Comparison of ENCODE assay signal across 8 mouse cellular contexts in the genomic region with DNA sequence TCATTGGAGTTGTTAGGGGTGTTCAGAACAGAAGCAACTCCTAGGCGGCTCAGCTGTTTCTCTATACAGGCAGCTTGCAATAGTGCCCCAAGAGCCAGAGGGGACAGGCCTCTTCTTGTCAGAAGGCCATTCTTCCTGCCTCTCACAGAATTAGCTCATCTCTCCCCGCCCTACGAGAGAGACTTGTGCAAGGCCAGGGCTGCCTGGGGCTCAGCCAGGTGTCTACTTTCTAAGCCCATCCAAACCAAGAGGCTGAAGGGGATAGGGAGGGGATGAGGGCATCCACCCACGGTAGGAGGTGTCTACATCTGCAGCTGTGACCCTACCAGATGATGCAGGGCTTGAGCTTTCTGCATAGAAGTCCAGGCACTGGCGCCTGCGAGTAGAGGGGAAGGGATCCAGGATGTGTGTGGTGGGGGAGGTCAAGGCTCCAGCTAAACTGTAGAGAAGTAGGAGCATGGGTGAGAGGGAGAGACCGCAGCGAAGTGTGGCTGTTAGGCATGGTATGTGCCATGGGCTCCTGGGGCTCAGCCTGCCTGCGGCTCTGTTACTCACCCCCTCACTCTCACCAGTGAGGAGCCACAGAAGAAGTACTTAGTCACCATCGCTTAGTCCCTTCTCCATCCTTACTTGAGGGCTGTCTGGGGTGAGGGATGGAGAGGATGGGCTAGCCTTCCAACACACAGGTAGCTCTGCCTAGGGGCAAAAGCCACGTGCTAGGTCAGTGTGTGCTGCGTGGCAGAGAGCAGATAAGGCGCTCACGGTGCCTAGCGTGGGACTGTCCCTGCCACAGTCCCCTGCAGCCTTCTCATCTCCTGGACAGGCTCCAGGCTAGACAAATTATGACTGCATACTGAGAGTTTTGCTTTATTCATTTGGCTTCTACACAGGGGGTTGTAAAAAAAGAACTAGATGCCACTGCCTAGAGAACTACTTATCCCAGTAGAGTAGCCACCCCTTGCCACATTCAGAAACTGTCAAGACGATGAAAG.
DNase-seq lines count a peak whose midpoint lies in the region; ATAC-seq and TF ChIP-seq lines count a peak whose summit lies in the region.

No protein-coding gene starts in this region.

- H3K9ac ChIP-seq in ES-E14 (ENCODE audit: insufficient read depth, low read depth, low read length, poor library complexity, severe bottlenecking), result peak overlapping the region; percentile 10; the same call in 1 of the 2 replicates
- H3K9ac ChIP-seq in embryonic facial prominence, embryonic 11.5 days (replicated peaks; ENCODE audit: low read length), result no peak overlapping the region
- no peak overlapping the region; the same call in 1 of the 2 replicates for H3K9ac ChIP-seq in heart, embryonic 16.5 days (ENCODE audit: low read length)

- 57% methylated on average over 16 of the region's 16 CpGs for WGBS in embryonic facial prominence, embryonic 11.5 days
- 53% methylated on average over 16 of the region's 16 CpGs for WGBS in heart, embryonic 16.5 days

- in situ Hi-C loops in ES-E14 (cut with MboI; ENCODE audit: low sequenced_read_pairs in 2 of 2, unreplicated experiment in 2 of 2), result no loop called here

- H3K27me3 ChIP-seq in embryonic facial prominence, embryonic 11.5 days (ENCODE audit: control insufficient read depth, insufficient read depth, low read length), result no peaks in the 10 kb centered on the region
- H3K27me3 ChIP-seq in heart, embryonic 16.5 days (ENCODE audit: control insufficient read depth, insufficient read depth, low read length), result no peaks in the 10 kb centered on the region
- H3K27me3 ChIP-seq in megakaryocyte, embryonic 14.5 days (replicated peaks), result no peaks in the 10 kb centered on the region

- H3K4me3 ChIP-seq in ES-E14 (ENCODE audit: insufficient read depth in 1 of 2, low read depth in 1 of 2, low read length in 2 of 2, poor library complexity in 1 of 2, severe bottlenecking in 1 of 2), result no peak overlapping the region
- H3K4me3 ChIP-seq in embryonic facial prominence, embryonic 11.5 days (ENCODE audit: low read depth, low read length), result no peak overlapping the region
- H3K4me3 ChIP-seq in heart, embryonic 16.5 days (ENCODE audit: low read length), result no peak overlapping the region
- peak overlapping the region; percentile 80 for H3K4me3 ChIP-seq in megakaryocyte, embryonic 14.5 days (replicated peaks)

- H3K9me3 ChIP-seq in ES-E14 (ENCODE audit: control insufficient read depth, insufficient read depth, low read depth, low read length), result no peaks in the 10 kb centered on the region
- H3K9me3 ChIP-seq in embryonic facial prominence, embryonic 11.5 days (replicated peaks; ENCODE audit: control insufficient read depth, low read length), result no peaks in the 10 kb centered on the region
- no peaks in the 10 kb centered on the region for H3K9me3 ChIP-seq in heart, embryonic 16.5 days (replicated peaks; ENCODE audit: control insufficient read depth, low read length)
- H3K9me3 ChIP-seq in megakaryocyte, embryonic 14.5 days, result no peaks in the 10 kb centered on the region

- no peak overlapping the region for H3K27ac ChIP-seq in ES-E14 (ENCODE audit: insufficient read depth, low read depth, low read length, poor library complexity, severe bottlenecking)
- H3K27ac ChIP-seq in embryonic facial prominence, embryonic 11.5 days (replicated peaks; ENCODE audit: low read depth, low read length), result no peak overlapping the region
- peak overlapping the region; percentile 97 for H3K27ac ChIP-seq in heart, embryonic 16.5 days (ENCODE audit: low read length)

- ATAC-seq in embryonic facial prominence, embryonic 11.5 days (replicated peaks; ENCODE audit: insufficient number of reproducible peaks, low FRiP score, low TSS enrichment, low read depth), result no peak
- no peak for ATAC-seq in heart, embryonic 16.5 days (replicated peaks; ENCODE audit: extremely low read depth, insufficient read depth, low FRiP score)

- intact Hi-C loops in gastrocnemius, postnatal 36 days (cut with DNase I), result no loop called here
- intact Hi-C loops in left cerebral cortex, postnatal 10 days (cut with DNase I), result no loop called here

- H3K4me1 ChIP-seq in ES-E14 (ENCODE audit: control insufficient read depth in 2 of 2, insufficient read depth in 2 of 2, low read length in 2 of 2, poor library complexity in 1 of 2), result peaks cover 13 to 54% of the 10 kb centered on the region in 2 experiments
- H3K4me1 ChIP-seq in embryonic facial prominence, embryonic 11.5 days (ENCODE audit: control insufficient read depth, insufficient read depth, low read length), result peaks cover 25% of the 10 kb centered on the region
- H3K4me1 ChIP-seq in heart, embryonic 16.5 days (ENCODE audit: control insufficient read depth, insufficient read depth, low read length), result peaks cover 57% of the 10 kb centered on the region
- peaks cover 87% of the 10 kb centered on the region for H3K4me1 ChIP-seq in megakaryocyte, embryonic 14.5 days

- H3K36me3 ChIP-seq in ES-E14 (ENCODE audit: control insufficient read depth, insufficient read depth, low read length, poor library complexity, severe bottlenecking), result no peaks in the 10 kb centered on the region; the same call in 1 of the 2 replicates
- H3K36me3 ChIP-seq in embryonic facial prominence, embryonic 11.5 days (replicated peaks; ENCODE audit: control insufficient read depth, insufficient read depth, low read depth, low read length), result no peaks in the 10 kb centered on the region; the same call in 1 of the 2 replicates
- H3K36me3 ChIP-seq in heart, embryonic 16.5 days (ENCODE audit: control insufficient read depth, insufficient read depth), result no peaks in the 10 kb centered on the region; the same call in 1 of the 2 replicates
- peaks cover 76% of the 10 kb centered on the region for H3K36me3 ChIP-seq in megakaryocyte, embryonic 14.5 days (replicated peaks; ENCODE audit: low read length)

- peak; percentile 49 for DNase-seq in gastrocnemius, adult 18-20 months (ENCODE audit: low spot score)
- DNase-seq in gastrocnemius, postnatal 36 days, result no peak
- no peak for DNase-seq in ES-E14 (ENCODE audit: low read depth, low spot score)
- peak; percentile 33 for DNase-seq in embryonic facial prominence, embryonic 11.5 days (ENCODE audit: low spot score)
- no peak for DNase-seq in left cerebral cortex, postnatal 10 days (ENCODE audit: extremely low spot score in 1 of 2, low spot score in 2 of 2)
- no peak for DNase-seq in frontal cortex, postnatal 36 days (ENCODE audit: low spot score in 2 of 2)

- no peak overlapping the region for H3K4me2 ChIP-seq in embryonic facial prominence, embryonic 11.5 days (ENCODE audit: low read depth, low read length)
- H3K4me2 ChIP-seq in heart, embryonic 16.5 days (ENCODE audit: low read depth, low read length), result no peak overlapping the region

TF ChIP-seq in ES-E14, 5 proteins besides CTCF, POLR2A, EP300 and RAD21:
- no peak for TF ChIP-seq MAFK (IDR thresholded peaks at IDR 0.05; ENCODE audit: insufficient read depth, low read depth, low read length)
- no peak for TF ChIP-seq CHD2 (IDR thresholded peaks at IDR 0.05; ENCODE audit: low read depth, low read length)
- no peak for TF ChIP-seq HCFC1 (IDR thresholded peaks at IDR 0.05; ENCODE audit: borderline replicate concordance, insufficient read depth, low read length)
- no peak for TF ChIP-seq ZNF384 (IDR thresholded peaks at IDR 0.05; ENCODE audit: low read depth, low read length)
- TF ChIP-seq ZC3H11A (IDR thresholded peaks at IDR 0.05; ENCODE audit: borderline replicate concordance, low read depth, low read length), result no peak
TF ChIP-seq in ES-E14: peak in this region for 0.

Comparison
In these comparisons a context has a peak if more than half of its experiments do, and no peak if none do; other contexts are left out.
1. DNase-seq: peak in gastrocnemius, adult 18-20 months (single experiment) and embryonic facial prominence, embryonic 11.5 days (single experiment); none in gastrocnemius, postnatal 36 days (0 of 2), ES-E14 (single experiment), left cerebral cortex, postnatal 10 days (0 of 2) and frontal cortex, postnatal 36 days (0 of 2).